Mouse (Mus musculus): ENCODE measurements at regions not wholly inside any gene's neighbourhood (a gene's known extent, or its start where the extent isn't known, plus 50 kb on each side); places are given as distances from the start of the nearest gene placed in this dataset.

GRCm38 (mm10) chr14:58675146-58675545 is 467.5 kb downstream of the 1700129C05Rik start:
- H3K9ac ChIP-seq: no peak overlapping the region
- peaks cover 19% of the 10 kb centered on the region; the same call in 1 of the 2 replicates for H3K4me1 ChIP-seq (replicated peaks)
- no peaks in the 10 kb centered on the region for H3K36me3 ChIP-seq
- H3K9me3 ChIP-seq (replicated peaks): no peaks in the 10 kb centered on the region
- no peak overlapping the region for H3K4me3 ChIP-seq
- 68% methylated on average over 3 of the region's 3 CpGs for WGBS
- H3K27me3 ChIP-seq (replicated peaks): no peaks in the 10 kb centered on the region
- ATAC-seq (ENCODE audit: insufficient number of reproducible peaks, low FRiP score): no peak
- H3K4me2 ChIP-seq: no peak overlapping the region
- no peak overlapping the region for H3K27ac ChIP-seq (ENCODE audit: poor library complexity, severe bottlenecking)

DNA sequence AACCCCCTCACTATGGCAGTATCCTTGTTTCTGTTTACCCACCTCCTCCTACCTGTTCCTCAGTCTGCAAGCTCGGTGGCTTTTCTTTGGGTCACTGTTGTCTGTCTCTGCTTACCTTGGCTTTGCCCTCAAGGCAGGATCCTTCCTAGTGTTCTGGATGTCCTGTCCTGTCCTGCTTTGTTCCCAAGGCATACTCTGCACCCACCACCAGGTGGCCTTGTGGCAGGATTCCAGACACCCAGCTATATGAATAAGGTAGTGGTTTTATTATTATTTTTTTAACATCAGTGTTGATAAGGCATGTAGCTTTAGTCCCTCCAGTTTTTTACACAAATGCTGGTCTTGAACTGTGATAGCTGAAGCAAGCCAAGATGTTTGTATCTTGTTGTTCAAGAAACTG is 478.7 kb downstream of the 1700129C05Rik start:
- Histone ChIP-seq H3K9ac (no peak overlapping the region), H3K27ac (ENCODE audit: poor library complexity, severe bottlenecking) (no peak overlapping the region), H3K4me3 (no peak overlapping the region), H3K36me3 (no peaks in the 10 kb centered on the region), H3K4me2 (no peak overlapping the region), H3K27me3 (replicated peaks) (no peaks in the 10 kb centered on the region), H3K4me1 (replicated peaks) (peaks cover 6% of the 10 kb centered on the region), H3K9me3 (replicated peaks) (no peaks in the 10 kb centered on the region)
- WGBS: 33% methylated on average over 1 of the region's 1 CpGs
- ATAC-seq (ENCODE audit: insufficient number of reproducible peaks, low FRiP score): no peak

DNA sequence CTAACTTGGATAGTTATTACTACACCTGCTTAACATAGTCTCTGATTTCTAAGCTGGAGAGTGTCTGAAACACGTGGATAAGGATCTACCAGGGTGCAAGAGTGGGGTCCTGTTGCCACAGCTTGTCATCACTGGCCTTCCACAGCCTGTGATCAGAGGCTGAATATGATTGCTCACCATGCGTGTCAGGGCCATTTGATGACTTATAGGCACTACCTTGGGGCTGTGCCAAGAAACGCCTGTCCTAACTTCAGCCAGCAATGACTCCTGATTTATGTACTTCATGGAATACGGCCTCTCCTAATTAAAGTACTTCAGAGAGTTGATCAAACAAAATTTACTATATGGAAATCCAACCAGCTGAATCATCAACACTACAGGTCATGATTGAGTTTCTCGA is 480.1 kb downstream of the 1700129C05Rik start:
- Histone ChIP-seq H3K36me3 (no peaks in the 10 kb centered on the region), H3K4me1 (replicated peaks) (peaks cover 6% of the 10 kb centered on the region), H3K4me3 (no peak overlapping the region), H3K9ac (no peak overlapping the region), H3K9me3 (replicated peaks) (no peaks in the 10 kb centered on the region), H3K27me3 (replicated peaks) (no peaks in the 10 kb centered on the region), H3K4me2 (no peak overlapping the region), H3K27ac (ENCODE audit: poor library complexity, severe bottlenecking) (no peak overlapping the region)
- 78% methylated on average over 5 of the region's 5 CpGs for WGBS
- ATAC-seq (ENCODE audit: insufficient number of reproducible peaks, low FRiP score): no peak

- H3K9ac ChIP-seq: no peak overlapping the region
- 33% methylated on average over 3 of the region's 3 CpGs for WGBS
- ATAC-seq (ENCODE audit: insufficient number of reproducible peaks, low FRiP score): no peak
- H3K27me3 ChIP-seq (replicated peaks): no peaks in the 10 kb centered on the region
- no peak overlapping the region for H3K4me3 ChIP-seq
- H3K9me3 ChIP-seq (replicated peaks): no peaks in the 10 kb centered on the region
- no peak overlapping the region for H3K27ac ChIP-seq (ENCODE audit: poor library complexity, severe bottlenecking)
- peaks cover 9% of the 10 kb centered on the region for H3K4me1 ChIP-seq (replicated peaks)
- no peaks in the 10 kb centered on the region for H3K36me3 ChIP-seq
- no peak overlapping the region for H3K4me2 ChIP-seq
Measured at GRCm38 (mm10) chr14:58661416-58661815, 481.3 kb downstream of the 1700129C05Rik start.

DNA sequence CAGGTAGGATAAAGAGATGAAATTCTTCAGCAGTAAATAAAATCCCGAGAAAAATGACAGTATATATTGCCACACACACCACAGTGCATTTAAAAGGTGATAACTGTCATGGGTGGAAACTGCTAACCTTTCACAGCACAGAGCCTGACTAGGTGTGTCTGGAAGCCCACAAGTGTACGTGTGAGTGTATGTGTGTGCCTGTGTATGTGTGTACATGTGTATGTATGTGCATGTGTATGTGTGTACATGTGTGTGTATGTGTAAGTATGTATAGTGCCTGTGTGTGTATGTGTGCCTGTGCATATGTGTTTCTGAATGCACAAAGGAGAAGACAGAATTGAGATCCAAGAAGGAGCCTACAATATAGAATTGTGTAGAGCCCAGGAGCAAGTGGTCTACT is 485.4 kb downstream of the 1700129C05Rik start:
- Histone ChIP-seq H3K27ac (ENCODE audit: poor library complexity, severe bottlenecking) (no peak overlapping the region), H3K9me3 (replicated peaks) (no peaks in the 10 kb centered on the region), H3K36me3 (no peaks in the 10 kb centered on the region), H3K9ac (no peak overlapping the region), H3K27me3 (replicated peaks) (no peaks in the 10 kb centered on the region), H3K4me2 (no peak overlapping the region), H3K4me3 (no peak overlapping the region), H3K4me1 (replicated peaks) (peaks cover 9% of the 10 kb centered on the region)
- 50% methylated on average over 2 of the region's 2 CpGs for WGBS
- no peak for ATAC-seq (ENCODE audit: insufficient number of reproducible peaks, low FRiP score)

GRCm38 (mm10) chr14:58656935-58657238 is 485.8 kb downstream of the 1700129C05Rik start:
- H3K27me3 ChIP-seq (replicated peaks): no peaks in the 10 kb centered on the region
- no peaks in the 10 kb centered on the region for H3K9me3 ChIP-seq (replicated peaks)
- no peak overlapping the region for H3K9ac ChIP-seq
- 43% methylated on average over 1 of the region's 1 CpGs for WGBS
- H3K4me2 ChIP-seq: no peak overlapping the region
- H3K36me3 ChIP-seq: no peaks in the 10 kb centered on the region
- no peak overlapping the region for H3K4me3 ChIP-seq
- H3K27ac ChIP-seq (ENCODE audit: poor library complexity, severe bottlenecking): no peak overlapping the region
- no peak for ATAC-seq (ENCODE audit: insufficient number of reproducible peaks, low FRiP score)
- H3K4me1 ChIP-seq (replicated peaks): peaks cover 9% of the 10 kb centered on the region

DNA sequence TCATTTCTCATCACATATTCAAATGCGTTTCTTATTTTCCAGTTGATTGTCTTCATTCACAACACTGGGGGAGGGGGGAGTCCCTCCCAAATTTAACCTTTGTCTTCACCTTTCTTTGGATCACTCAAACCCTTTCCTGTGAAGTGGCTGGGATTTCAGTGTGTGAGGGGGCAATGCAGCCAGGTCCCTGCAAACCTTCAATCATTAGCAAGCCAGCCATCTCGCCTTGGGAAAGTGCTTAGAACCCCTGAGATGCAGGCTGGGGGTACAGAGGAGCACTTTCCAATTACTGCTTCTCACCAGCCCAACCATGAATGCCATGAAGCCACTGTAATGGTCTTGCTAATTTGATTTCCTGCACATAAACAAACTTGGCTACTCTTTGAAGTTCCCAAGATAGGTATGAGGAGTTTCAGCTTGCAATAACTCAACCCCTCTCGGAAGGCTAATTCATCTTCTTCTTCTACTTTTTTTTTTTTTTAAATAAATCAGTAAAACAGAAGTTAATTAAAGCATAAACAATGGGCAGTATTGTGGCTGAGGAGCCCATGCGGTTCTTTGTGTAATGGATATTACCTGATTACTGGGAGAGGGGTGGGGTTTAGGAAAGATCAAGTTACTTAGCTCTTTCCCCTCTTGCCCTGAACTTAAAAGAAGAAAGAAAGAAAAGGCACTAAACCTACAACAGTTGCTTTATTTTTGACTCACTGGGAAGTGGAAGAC is 486.3 kb downstream of the 1700129C05Rik start:
- 39% methylated on average over 4 of the region's 4 CpGs for WGBS
- Histone ChIP-seq H3K4me3 (no peak overlapping the region), H3K4me2 (no peak overlapping the region), H3K4me1 (replicated peaks) (peaks cover 4% of the 10 kb centered on the region), H3K9me3 (replicated peaks) (no peaks in the 10 kb centered on the region), H3K27me3 (replicated peaks) (no peaks in the 10 kb centered on the region), H3K9ac (no peak overlapping the region), H3K36me3 (no peaks in the 10 kb centered on the region), H3K27ac (ENCODE audit: poor library complexity, severe bottlenecking) (no peak overlapping the region)
- ATAC-seq (ENCODE audit: insufficient number of reproducible peaks, low FRiP score): no peak

DNA sequence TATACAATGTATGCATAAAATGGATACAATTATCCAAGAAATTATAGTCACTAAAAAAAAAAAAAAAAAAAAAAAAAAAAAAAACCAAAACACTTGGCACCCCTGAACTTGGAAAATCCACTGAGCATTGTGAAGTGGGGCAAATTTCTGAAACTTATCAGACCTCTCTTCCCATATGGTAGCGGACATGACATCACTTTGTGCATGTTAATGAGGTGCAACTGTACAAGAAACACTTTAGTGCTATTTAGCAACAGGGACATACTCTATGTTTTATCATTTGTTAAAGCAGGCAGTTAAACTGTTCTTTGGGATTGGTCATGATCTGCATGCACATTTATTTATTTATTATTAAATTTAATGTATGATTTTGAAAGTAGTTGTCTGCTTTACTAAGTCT is 489.7 kb downstream of the 1700129C05Rik start:
- no peaks in the 10 kb centered on the region for H3K9me3 ChIP-seq (replicated peaks)
- ATAC-seq (ENCODE audit: insufficient number of reproducible peaks, low FRiP score): no peak
- H3K4me1 ChIP-seq (replicated peaks): peaks cover 3% of the 10 kb centered on the region; the same call in 1 of the 2 replicates
- no peak overlapping the region for H3K4me3 ChIP-seq
- WGBS: 78% methylated on average over 1 of the region's 1 CpGs
- no peak overlapping the region for H3K9ac ChIP-seq
- no peak overlapping the region for H3K27ac ChIP-seq (ENCODE audit: poor library complexity, severe bottlenecking)
- H3K36me3 ChIP-seq: no peaks in the 10 kb centered on the region
- H3K27me3 ChIP-seq (replicated peaks): no peaks in the 10 kb centered on the region
- H3K4me2 ChIP-seq: no peak overlapping the region

DNA sequence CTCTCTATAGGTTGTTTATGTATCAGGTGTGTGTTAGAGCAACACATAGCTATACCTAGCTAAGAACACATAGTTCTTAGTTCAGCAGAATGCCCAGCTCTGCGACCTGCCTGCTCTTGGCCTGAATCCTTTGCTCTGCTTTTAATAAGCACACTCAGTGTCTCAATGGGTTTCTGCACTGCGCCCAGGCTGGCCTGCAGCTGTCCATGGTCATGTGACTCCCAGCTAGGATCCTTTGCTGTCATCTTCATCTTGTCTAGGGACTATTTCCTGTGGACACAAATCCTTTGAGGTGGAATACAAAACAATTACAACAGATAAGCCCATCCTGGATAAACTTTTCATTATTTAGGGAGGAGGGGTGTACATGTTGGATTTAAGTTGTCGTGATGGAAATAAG is 490.7 kb downstream of the 1700129C05Rik start:
- Histone ChIP-seq H3K4me3 (no peak overlapping the region), H3K9me3 (replicated peaks) (no peaks in the 10 kb centered on the region)
- ATAC-seq (ENCODE audit: insufficient number of reproducible peaks, low FRiP score): no peak

DNA sequence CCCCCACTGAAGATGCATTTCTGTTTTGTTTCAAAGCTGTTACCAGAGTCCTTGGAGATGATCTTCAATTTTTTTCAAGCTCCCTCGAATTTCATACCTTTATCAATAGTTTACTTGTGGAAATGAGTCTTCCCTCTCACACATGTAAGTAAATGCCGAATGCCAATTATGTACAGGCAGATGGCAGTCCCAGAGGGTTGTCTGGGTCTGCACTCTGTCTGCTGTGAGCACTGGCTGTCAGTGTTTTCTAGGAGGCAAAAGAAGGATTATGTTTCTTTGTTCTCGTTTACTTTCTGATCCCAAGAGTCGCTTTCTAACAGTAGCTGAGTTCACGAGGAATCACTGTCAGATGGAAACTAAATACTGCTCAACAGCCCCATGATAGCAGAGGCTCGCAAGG is 491.5 kb downstream of the 1700129C05Rik start:
- H3K36me3 ChIP-seq: no peaks in the 10 kb centered on the region
- no peaks in the 10 kb centered on the region; the same call in 1 of the 2 replicates for H3K4me1 ChIP-seq (replicated peaks)
- WGBS: 51% methylated on average over 6 of the region's 6 CpGs
- no peak overlapping the region for H3K4me3 ChIP-seq
- H3K9me3 ChIP-seq (replicated peaks): no peaks in the 10 kb centered on the region
- no peak overlapping the region for H3K27ac ChIP-seq (ENCODE audit: poor library complexity, severe bottlenecking)
- H3K9ac ChIP-seq: no peak overlapping the region
- H3K27me3 ChIP-seq (replicated peaks): no peaks in the 10 kb centered on the region
- H3K4me2 ChIP-seq: no peak overlapping the region
- ATAC-seq (ENCODE audit: insufficient number of reproducible peaks, low FRiP score): no peak

More for the DNA sequence above, 490.7 kb downstream of the 1700129C05Rik start:
- 84% methylated on average over 3 of the region's 3 CpGs for WGBS
- H3K4me1 ChIP-seq (replicated peaks): peaks cover 3% of the 10 kb centered on the region; the same call in 1 of the 2 replicates
- H3K27ac ChIP-seq (ENCODE audit: poor library complexity, severe bottlenecking): no peak overlapping the region
- H3K4me2 ChIP-seq: no peak overlapping the region
- no peaks in the 10 kb centered on the region for H3K36me3 ChIP-seq
- H3K9ac ChIP-seq: no peak overlapping the region
- H3K27me3 ChIP-seq (replicated peaks): no peaks in the 10 kb centered on the region

- Histone ChIP-seq H3K27ac (ENCODE audit: poor library complexity, severe bottlenecking) (no peak overlapping the region), H3K4me1 (replicated peaks) (no peaks in the 10 kb centered on the region), H3K9ac (no peak overlapping the region), H3K4me3 (no peak overlapping the region), H3K9me3 (replicated peaks) (no peaks in the 10 kb centered on the region), H3K36me3 (no peaks in the 10 kb centered on the region), H3K4me2 (no peak overlapping the region), H3K27me3 (replicated peaks) (no peaks in the 10 kb centered on the region)
- no peak for ATAC-seq (ENCODE audit: insufficient number of reproducible peaks, low FRiP score)
- 78% methylated on average over 7 of the region's 7 CpGs for WGBS
Measured at GRCm38 (mm10) chr14:58638337-58638696, 504.4 kb downstream of the 1700129C05Rik start.

Data from heart, embryonic 12.5 days (tissue).